In genomic region chr2:110210508-110211496, GRCm38 (mm10) we compare ENCODE assay signal across 9 mouse cellular contexts.
A peak's percentile ranks its signal among the peaks of the same experiment; 100 is the strongest.
DNase-seq lines count a peak whose midpoint lies in the region.
"Had no signal": no experiment of that assay in that cellular context is flagged by ENCODE, and none has a peak within 500 bp of the region (broad histone marks: within the 10 kb centered on the region; RNA-seq: fewer than 3 reads in every experiment).

No protein-coding gene starts in this region.

- no peaks in the 10 kb centered on the region for H3K4me1 ChIP-seq in heart, embryonic 10.5 days
- H3K4me1 ChIP-seq in brown adipose tissue, adult 24 weeks (ENCODE audit: control insufficient read depth, insufficient read depth, insufficient read length, low read length) = peaks cover 6% of the 10 kb centered on the region; the same call in 1 of the 2 replicates

- H3K27me3 ChIP-seq in heart, embryonic 10.5 days (ENCODE audit: insufficient read depth, poor library complexity, severe bottlenecking) = no peaks in the 10 kb centered on the region

- WGBS in heart, embryonic 10.5 days = 71% methylated on average over 8 of the region's 8 CpGs

- H3K27ac ChIP-seq in heart, embryonic 10.5 days = no peak overlapping the region
- H3K27ac ChIP-seq in brown adipose tissue, adult 24 weeks (replicated peaks; ENCODE audit: low read depth, low read length) = peak overlapping the region; percentile 47; the same call in 1 of the 2 replicates

- no peaks in the 10 kb centered on the region for H3K9me3 ChIP-seq in heart, embryonic 10.5 days
- H3K9me3 ChIP-seq: G1E had no signal

- H3K36me3 ChIP-seq in heart, embryonic 10.5 days = no peaks in the 10 kb centered on the region
- H3K36me3 ChIP-seq: G1E had no signal

- no peak overlapping the region for H3K4me3 ChIP-seq in heart, embryonic 10.5 days
- H3K4me3 ChIP-seq in brown adipose tissue, adult 24 weeks (ENCODE audit: insufficient read depth, low read depth, low read length) = no peak overlapping the region

- peak; percentile 65 to 74 for DNase-seq in heart, adult 18-20 months
- DNase-seq in heart, embryonic 10.5 days (ENCODE audit: low spot score) = no peak
- DNase-seq in heart, postnatal 10 days = peak; percentile 66
- DNase-seq in layer of hippocampus, postnatal 14 days (ENCODE audit: low spot score in 2 of 2) = peak; percentile 57 to 84
- DNase-seq in thymus, adult 18-20 months = no peak
- DNase-seq in testis, postnatal 14 days (ENCODE audit: low spot score) = no peak
- no peak for DNase-seq in retina, postnatal 1 day

- intact Hi-C loops in heart, postnatal 10 days (cut with DNase I) = no loop called here

Comparison
In these comparisons a context has a peak if more than half of its experiments do, and no peak if none do; other contexts are left out.
1. DNase-seq: peak in heart, adult 18-20 months (2 of 2), heart, postnatal 10 days (2 of 2) and layer of hippocampus, postnatal 14 days (2 of 2); none in heart, embryonic 10.5 days (single experiment), thymus, adult 18-20 months (0 of 2), testis, postnatal 14 days (single experiment) and retina, postnatal 1 day (single experiment).